Mouse (Mus musculus): ENCODE measurements around the gene Etfbkmt.
A peak's percentile ranks its signal among the peaks of the same experiment; 100 is the strongest.
"Not testable (repeated sequence)": the region's sequence is repeated elsewhere in the genome, so short reads cannot be mapped to it uniquely, and the experiment has no call there.

The Etfbkmt gene

GRCm38 (mm10) chr6:149134391-149135150 lies 5.1 kb upstream of the Etfbkmt start:
- no peak for DNase-seq

GRCm38 (mm10) chr6:149135631-149136030 lies 4.0 kb upstream of the Etfbkmt start:
- no peak for DNase-seq

- no peak for DNase-seq
Observed at GRCm38 (mm10) chr6:149137936-149138335, 1.7 kb upstream of the Etfbkmt start.

GRCm38 (mm10) chr6:149139011-149139410 lies 638 bp upstream of the Etfbkmt start:
- DNase-seq = no peak

- peak; percentile 83 for DNase-seq
Observed at GRCm38 (mm10) chr6:149141393-149142173, 1.9 kb downstream of the Etfbkmt start.

GRCm38 (mm10) chr6:149145143-149145542 lies 5.5 kb downstream of the Etfbkmt start:
- DNase-seq = no peak

- no peak for DNase-seq
Observed at GRCm38 (mm10) chr6:149148436-149149229, 9.0 kb downstream of the Etfbkmt start.

- no peak for DNase-seq
Observed at GRCm38 (mm10) chr6:149152119-149152518, 12.5 kb downstream of the Etfbkmt start.

GRCm38 (mm10) chr6:149153473-149154115 lies 13.9 kb downstream of the Etfbkmt start:
- DNase-seq = no peak

- DNase-seq = no peak
Observed at GRCm38 (mm10) chr6:149154116-149155030, 14.7 kb downstream of the Etfbkmt start.

- no peak for DNase-seq
Observed at GRCm38 (mm10) chr6:149155031-149155841, 15.6 kb downstream of the Etfbkmt start.

- DNase-seq = not testable (repeated sequence)
Observed at GRCm38 (mm10) chr6:149167038-149167437, 27.4 kb downstream of the Etfbkmt start.

- no peak for DNase-seq
Observed at GRCm38 (mm10) chr6:149167672-149168071, 28.0 kb downstream of the Etfbkmt start.

GRCm38 (mm10) chr6:149168436-149168835 lies 28.8 kb downstream of the Etfbkmt start:
- no peak for DNase-seq

GRCm38 (mm10) chr6:149169965-149170364 lies 30.3 kb downstream of the Etfbkmt start:
- DNase-seq = not testable (repeated sequence)

GRCm38 (mm10) chr6:149173831-149174625 lies 34.4 kb downstream of the Etfbkmt start:
- no peak for DNase-seq

GRCm38 (mm10) chr6:149174932-149175570 lies 35.4 kb downstream of the Etfbkmt start:
- no peak for DNase-seq

GRCm38 (mm10) chr6:149179064-149179463 lies 39.4 kb downstream of the Etfbkmt start:
- DNase-seq = no peak

- DNase-seq = no peak
Observed at GRCm38 (mm10) chr6:149184007-149184406, 44.4 kb downstream of the Etfbkmt start.

All from thymus, postnatal 25 days (tissue).